Mouse (Mus musculus): ENCODE results near the gene Asb2.

DNA sequence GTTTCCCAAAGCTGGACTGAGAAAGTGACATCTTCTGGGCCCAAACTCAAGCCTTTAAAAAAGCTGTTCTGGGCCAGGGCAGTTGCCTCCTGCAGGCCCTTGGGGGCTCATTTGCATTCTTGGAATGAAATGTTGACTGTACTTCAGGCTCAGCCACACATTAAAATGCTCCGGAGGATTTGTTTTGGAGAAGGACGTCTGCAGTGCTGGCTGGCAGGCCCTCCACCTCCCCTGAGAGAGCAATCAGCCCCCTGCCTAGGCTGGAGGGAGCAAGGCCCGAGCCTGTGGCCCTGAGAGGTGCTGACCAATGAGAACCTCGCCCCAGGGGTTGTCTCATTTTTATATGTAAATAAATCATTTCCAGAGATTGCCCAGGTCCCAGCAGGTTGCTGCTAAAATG is 59.5 kb downstream of the Asb2 start:
- TF ChIP-seq CTCF (IDR thresholded peaks at IDR 0.05; ENCODE audit: insufficient read depth, low read length): no peak
- no peak for TF ChIP-seq POLR2A (IDR thresholded peaks at IDR 0.05; ENCODE audit: borderline replicate concordance, extremely low read depth, low read depth, low read length)
